24 mouse cellular contexts compared by ENCODE assay signal in the genomic region with DNA sequence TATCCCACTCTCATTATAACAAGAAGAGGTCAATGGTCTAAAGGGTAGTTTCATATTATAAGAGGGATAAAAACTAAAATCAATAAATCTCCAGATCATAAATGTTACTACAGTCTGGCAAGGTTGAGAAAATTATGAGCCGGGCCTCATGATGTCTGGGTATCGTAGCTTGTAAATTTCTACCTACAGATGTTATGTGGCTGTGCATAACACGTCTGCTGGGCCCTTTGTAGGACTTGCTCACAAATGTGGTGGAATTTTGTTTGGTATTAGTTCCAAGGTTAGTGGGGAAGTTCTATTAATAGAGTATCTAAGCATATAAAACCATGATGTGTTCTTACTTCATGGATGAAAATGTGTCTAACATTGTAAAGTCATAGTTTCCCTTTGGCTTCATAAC.
DNase-seq lines count a peak whose midpoint lies in the region; ATAC-seq and TF ChIP-seq lines count a peak whose summit lies in the region.
"Had no signal": no experiment of that assay in that cellular context is flagged by ENCODE, and none has a peak within 500 bp of the region (broad histone marks: within the 10 kb centered on the region; RNA-seq: fewer than 3 reads in every experiment).

No protein-coding gene starts in this region.

- H3K4me3 ChIP-seq in heart, embryonic 12.5 days = no peak overlapping the region
- no peak overlapping the region for H3K4me3 ChIP-seq in limb, embryonic 12.5 days (replicated peaks)
- H3K4me3 ChIP-seq in limb, embryonic 14.5 days (replicated peaks; ENCODE audit: low read length) = no peak overlapping the region
- no peak overlapping the region for H3K4me3 ChIP-seq in liver, embryonic 12.5 days
- H3K4me3 ChIP-seq: embryonic facial prominence, embryonic 10.5 days; embryonic facial prominence, embryonic 12.5 days; forebrain, embryonic 13.5 days; forebrain, embryonic 15.5 days had no signal

- no peak overlapping the region for H3K9ac ChIP-seq in heart, embryonic 12.5 days
- H3K9ac ChIP-seq in limb, embryonic 12.5 days (replicated peaks) = no peak overlapping the region
- H3K9ac ChIP-seq in limb, embryonic 14.5 days (ENCODE audit: low read depth, low read length, severe bottlenecking) = no peak overlapping the region
- H3K9ac ChIP-seq in liver, embryonic 12.5 days = no peak overlapping the region
- H3K9ac ChIP-seq: embryonic facial prominence, embryonic 12.5 days; forebrain, embryonic 13.5 days; forebrain, embryonic 15.5 days had no signal

- H3K36me3 ChIP-seq in heart, embryonic 12.5 days = no peaks in the 10 kb centered on the region
- H3K36me3 ChIP-seq in limb, embryonic 12.5 days = no peaks in the 10 kb centered on the region
- no peaks in the 10 kb centered on the region for H3K36me3 ChIP-seq in limb, embryonic 14.5 days (ENCODE audit: control insufficient read depth, insufficient read depth, low read length)
- H3K36me3 ChIP-seq in liver, embryonic 12.5 days = no peaks in the 10 kb centered on the region
- H3K36me3 ChIP-seq: embryonic facial prominence, embryonic 10.5 days; embryonic facial prominence, embryonic 12.5 days; forebrain, embryonic 15.5 days; G1E had no signal

- no peak overlapping the region for H3K4me2 ChIP-seq in heart, embryonic 12.5 days
- H3K4me2 ChIP-seq in limb, embryonic 12.5 days = no peak overlapping the region
- no peak overlapping the region for H3K4me2 ChIP-seq in limb, embryonic 14.5 days (replicated peaks; ENCODE audit: low read depth, low read length, severe bottlenecking)
- H3K4me2 ChIP-seq in liver, embryonic 12.5 days = no peak overlapping the region
- H3K4me2 ChIP-seq: embryonic facial prominence, embryonic 12.5 days; forebrain, embryonic 13.5 days; forebrain, embryonic 15.5 days had no signal

- 0 out of 2 replicates have a peak, but pooled peaks cover 5% of the 10 kb centered on the region for H3K4me1 ChIP-seq in heart, embryonic 12.5 days (replicated peaks)
- H3K4me1 ChIP-seq in limb, embryonic 12.5 days (replicated peaks) = peaks cover 34% of the 10 kb centered on the region
- 0 out of 2 replicates have a peak, but pooled peaks cover 2% of the 10 kb centered on the region for H3K4me1 ChIP-seq in limb, embryonic 14.5 days (ENCODE audit: control insufficient read depth, insufficient read depth, low read length)
- no peaks in the 10 kb centered on the region for H3K4me1 ChIP-seq in liver, embryonic 12.5 days
- H3K4me1 ChIP-seq: embryonic facial prominence, embryonic 10.5 days; embryonic facial prominence, embryonic 12.5 days; forebrain, embryonic 13.5 days; forebrain, embryonic 15.5 days had no signal

- DNase-seq in heart, adult 11 months = peak; percentile 13
- DNase-seq in limb, embryonic 14.5 days (ENCODE audit: low spot score) = no peak
- no peak for DNase-seq in lung, postnatal 4 days
- DNase-seq: adrenal gland, adult 8-10 months; adrenal gland, postnatal 14 days; adrenal gland, postnatal 36 days; B cell, adult 2 months; cerebellum, adult 11-12 months; cerebellum, adult 2 months; cerebellum, adult 9-10 months; cerebellum, postnatal 10 days; cerebellum, postnatal 25 days had no signal

- no peaks in the 10 kb centered on the region for H3K27me3 ChIP-seq in heart, embryonic 12.5 days (replicated peaks)
- peaks cover 18% of the 10 kb centered on the region for H3K27me3 ChIP-seq in limb, embryonic 12.5 days
- H3K27me3 ChIP-seq in limb, embryonic 14.5 days (ENCODE audit: control insufficient read depth, insufficient read depth, low read length) = 0 out of 2 replicates have a peak, but pooled peaks cover 6% of the 10 kb centered on the region
- no peaks in the 10 kb centered on the region for H3K27me3 ChIP-seq in liver, embryonic 12.5 days (replicated peaks)
- H3K27me3 ChIP-seq: CH12.LX; embryonic facial prominence, embryonic 12.5 days; forebrain, embryonic 13.5 days; forebrain, embryonic 15.5 days; Patski had no signal

- no peak for TF ChIP-seq POLR2A in limb, embryonic 14.5 days (IDR thresholded peaks at IDR 0.05; ENCODE audit: borderline replicate concordance, extremely low read depth, insufficient read depth, insufficient read length)

- ATAC-seq in heart, embryonic 12.5 days (ENCODE audit: insufficient number of reproducible peaks, low FRiP score) = no peak
- peak; percentile 78; the same call in 1 of the 2 replicates for ATAC-seq in limb, embryonic 12.5 days (ENCODE audit: insufficient number of reproducible peaks, insufficient read depth, low FRiP score, low TSS enrichment, low read depth)
- ATAC-seq in limb, embryonic 14.5 days (ENCODE audit: low FRiP score, low read depth) = peak; percentile 57; the same call in 1 of the 2 replicates
- no peak for ATAC-seq in liver, embryonic 12.5 days
- ATAC-seq: activated CD4-positive, CD25-positive, alpha-beta regulatory T cell, adult 4 months; CD4-positive, CD25-positive, alpha-beta regulatory T cell, adult 4 months; forebrain, embryonic 13.5 days; forebrain, embryonic 15.5 days; Patski had no signal

- H3K27ac ChIP-seq in heart, embryonic 12.5 days (ENCODE audit: poor library complexity, severe bottlenecking) = no peak overlapping the region
- no peak overlapping the region for H3K27ac ChIP-seq in limb, embryonic 12.5 days
- no peak overlapping the region for H3K27ac ChIP-seq in limb, embryonic 14.5 days (replicated peaks; ENCODE audit: low read depth, low read length)
- H3K27ac ChIP-seq in liver, embryonic 12.5 days = no peak overlapping the region
- H3K27ac ChIP-seq: embryonic facial prominence, embryonic 10.5 days; embryonic facial prominence, embryonic 12.5 days; forebrain, embryonic 13.5 days; forebrain, embryonic 15.5 days had no signal

- WGBS in heart, embryonic 12.5 days = 82% methylated on average over 3 of the region's 3 CpGs
- 13% methylated on average over 3 of the region's 3 CpGs for WGBS in limb, embryonic 12.5 days
- 15% methylated on average over 3 of the region's 3 CpGs for WGBS in limb, embryonic 14.5 days
- WGBS in liver, embryonic 12.5 days (ENCODE audit: insufficient replicate concordance) = 62% methylated on average over 3 of the region's 3 CpGs

- H3K9me3 ChIP-seq in heart, embryonic 12.5 days (replicated peaks) = peaks cover 6% of the 10 kb centered on the region
- 0 out of 2 replicates have a peak, but pooled peaks cover 4% of the 10 kb centered on the region for H3K9me3 ChIP-seq in limb, embryonic 12.5 days
- no peaks in the 10 kb centered on the region for H3K9me3 ChIP-seq in limb, embryonic 14.5 days (ENCODE audit: control insufficient read depth, low read length)
- H3K9me3 ChIP-seq in liver, embryonic 12.5 days (replicated peaks) = no peaks in the 10 kb centered on the region
- H3K9me3 ChIP-seq: embryonic facial prominence, embryonic 10.5 days; embryonic facial prominence, embryonic 12.5 days; forebrain, embryonic 13.5 days; forebrain, embryonic 15.5 days; G1E had no signal

Comparison
In these comparisons a context has a peak if more than half of its experiments do, and no peak if none do; other contexts are left out.
1. ATAC-seq: peak in limb, embryonic 12.5 days (single experiment) and limb, embryonic 14.5 days (single experiment); none in heart, embryonic 12.5 days (single experiment) and liver, embryonic 12.5 days (single experiment).